Mouse (Mus musculus) heart, postnatal 0 days (tissue): ENCODE measurements around the gene Pacs2.

ENCODE experiments used
- CTCF ChIP-seq: IDR thresholded peaks from 2 replicates; pipeline ENCODE4 v1.5.1; 2016; ENCODE audit warnings: antibody characterized with exemption, control low read depth, low read depth
- EP300 ChIP-seq: IDR thresholded peaks from 2 replicates; pipeline ENCODE4 v1.6.1; 2016; ENCODE audit warnings: antibody characterized with exemption, low read depth

GRCm38 (mm10) chr12:113030046-113030445, 15.7 kb downstream of the Pacs2 start:
- no peak for TF ChIP-seq CTCF
- no peak for TF ChIP-seq EP300
